Comparison of ENCODE assay signal across 8 mouse cellular contexts in the genomic region with DNA sequence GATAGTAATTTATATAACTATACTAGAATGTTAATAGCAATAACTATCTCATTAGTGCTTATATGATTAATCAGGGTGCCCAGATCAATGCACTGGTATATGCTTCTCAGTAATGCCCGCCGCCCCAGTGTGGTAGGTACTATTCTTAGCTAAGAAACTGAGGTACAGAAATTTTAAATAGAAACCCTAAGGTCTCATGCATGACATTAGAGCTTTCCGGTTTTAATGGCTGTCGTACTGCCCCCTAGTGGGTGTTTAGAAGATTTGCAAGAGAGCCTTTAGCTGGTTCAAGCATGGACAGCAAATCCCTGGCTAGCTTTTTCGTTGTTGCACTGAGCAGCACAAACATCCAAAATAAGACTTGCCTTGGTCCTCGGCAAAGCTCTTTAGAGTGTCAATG. TPM values are rescaled to one million over a fixed set of nuclear protein-coding genes. Genes with fewer than 3 reads are reported as not detected.
DNase-seq lines count a peak whose midpoint lies in the region; ATAC-seq and TF ChIP-seq lines count a peak whose summit lies in the region.

No protein-coding gene starts in this region.

- no peaks in the 10 kb centered on the region for H3K27me3 ChIP-seq in heart, adult 2 months (ENCODE audit: control insufficient read depth, insufficient read depth, low read length)
- peaks cover 8% of the 10 kb centered on the region; the same call in 1 of the 2 replicates for H3K27me3 ChIP-seq in heart, embryonic 10.5 days (ENCODE audit: insufficient read depth, poor library complexity, severe bottlenecking)
- no peaks in the 10 kb centered on the region for H3K27me3 ChIP-seq in embryonic facial prominence, embryonic 14.5 days (replicated peaks; ENCODE audit: control insufficient read depth, insufficient read depth, low read length)
- H3K27me3 ChIP-seq in limb, embryonic 11.5 days (ENCODE audit: control insufficient read depth, insufficient read depth, low read length): no peaks in the 10 kb centered on the region
- no peaks in the 10 kb centered on the region for H3K27me3 ChIP-seq in neural tube, embryonic 12.5 days (replicated peaks)

- no peak for ATAC-seq in embryonic facial prominence, embryonic 14.5 days (ENCODE audit: low read depth)
- ATAC-seq in limb, embryonic 11.5 days (ENCODE audit: insufficient number of reproducible peaks, low FRiP score, low TSS enrichment, low read depth): no peak
- ATAC-seq in neural tube, embryonic 12.5 days (ENCODE audit: low FRiP score, low read depth): peak; percentile 49; the same call in 1 of the 2 replicates

- no peaks in the 10 kb centered on the region for H3K9me3 ChIP-seq in heart, embryonic 10.5 days
- H3K9me3 ChIP-seq in embryonic facial prominence, embryonic 14.5 days (ENCODE audit: control insufficient read depth, low read length): no peaks in the 10 kb centered on the region
- H3K9me3 ChIP-seq in limb, embryonic 11.5 days (ENCODE audit: control insufficient read depth, low read length): no peaks in the 10 kb centered on the region
- no peaks in the 10 kb centered on the region for H3K9me3 ChIP-seq in neural tube, embryonic 12.5 days

- TF ChIP-seq EP300 in heart, adult 2 months (IDR thresholded peaks at IDR 0.05; ENCODE audit: insufficient read depth, low read depth, low read length): no peak

- intact Hi-C loops in heart, adult 2 months (cut with DNase I): loop anchor here (1.0 kb wide), 2 partner anchors 126 to 130 kb away; no protein-coding TSS in a partner anchor

- H3K4me1 ChIP-seq in heart, adult 2 months (ENCODE audit: control insufficient read depth, insufficient read depth, low read length): peaks cover 2% of the 10 kb centered on the region
- H3K4me1 ChIP-seq in heart, embryonic 10.5 days: peaks cover 28% of the 10 kb centered on the region
- H3K4me1 ChIP-seq in embryonic facial prominence, embryonic 14.5 days (ENCODE audit: control insufficient read depth, insufficient read depth, low read length): peaks cover 4% of the 10 kb centered on the region; the same call in 1 of the 2 replicates
- no peaks in the 10 kb centered on the region for H3K4me1 ChIP-seq in limb, embryonic 11.5 days (ENCODE audit: control insufficient read depth, insufficient read depth, low read length)
- peaks cover 7% of the 10 kb centered on the region for H3K4me1 ChIP-seq in neural tube, embryonic 12.5 days

- H3K36me3 ChIP-seq in heart, adult 2 months (ENCODE audit: control insufficient read depth, insufficient read depth, low read length): no peaks in the 10 kb centered on the region
- no peaks in the 10 kb centered on the region for H3K36me3 ChIP-seq in heart, embryonic 10.5 days
- H3K36me3 ChIP-seq in embryonic facial prominence, embryonic 14.5 days (ENCODE audit: control insufficient read depth, insufficient read depth, low read length): no peaks in the 10 kb centered on the region
- no peaks in the 10 kb centered on the region for H3K36me3 ChIP-seq in limb, embryonic 11.5 days (ENCODE audit: control insufficient read depth, insufficient read depth, low read length)
- no peaks in the 10 kb centered on the region for H3K36me3 ChIP-seq in neural tube, embryonic 12.5 days

- 6% methylated on average over 6 of the region's 6 CpGs for WGBS in heart, adult 2 months
- 19% methylated on average over 6 of the region's 6 CpGs for WGBS in heart, embryonic 10.5 days
- WGBS in embryonic facial prominence, embryonic 14.5 days: 15% methylated on average over 6 of the region's 6 CpGs
- 20% methylated on average over 6 of the region's 6 CpGs for WGBS in limb, embryonic 11.5 days
- 18% methylated on average over 6 of the region's 6 CpGs for WGBS in neural tube, embryonic 12.5 days

- no peak overlapping the region for H3K9ac ChIP-seq in heart, adult 2 months (ENCODE audit: low read depth, low read length)
- H3K9ac ChIP-seq in embryonic facial prominence, embryonic 14.5 days (ENCODE audit: low read depth, low read length): no peak overlapping the region
- H3K9ac ChIP-seq in limb, embryonic 11.5 days (ENCODE audit: low read length): no peak overlapping the region
- H3K9ac ChIP-seq in neural tube, embryonic 12.5 days: no peak overlapping the region

- DNase-seq in heart, adult 2 months: peak in 1 of 2 experiments; percentile 27
- DNase-seq in heart, embryonic 10.5 days (ENCODE audit: low spot score): no peak
- DNase-seq in 416B (ENCODE audit: low read depth) (peak; percentile 66), adipocyte (ENCODE audit: low spot score) (peak; percentile 87)
- peak; percentile 66 for DNase-seq in embryonic facial prominence, embryonic 14.5 days (ENCODE audit: low spot score)
- peak; percentile 56 for DNase-seq in limb, embryonic 11.5 days (ENCODE audit: low spot score)
- no peak for DNase-seq in urinary bladder, adult 2 months (ENCODE audit: low spot score)

- no peak overlapping the region for H3K4me3 ChIP-seq in heart, adult 2 months
- H3K4me3 ChIP-seq in heart, embryonic 10.5 days: no peak overlapping the region
- no peak overlapping the region for H3K4me3 ChIP-seq in embryonic facial prominence, embryonic 14.5 days (ENCODE audit: low read depth, low read length)
- no peak overlapping the region for H3K4me3 ChIP-seq in limb, embryonic 11.5 days (ENCODE audit: low read depth, low read length)
- no peak overlapping the region for H3K4me3 ChIP-seq in neural tube, embryonic 12.5 days

- peak; percentile 81 for TF ChIP-seq CTCF in heart, adult 2 months (IDR thresholded peaks at IDR 0.05)

- H3K4me2 ChIP-seq in embryonic facial prominence, embryonic 14.5 days (ENCODE audit: low read depth, low read length): no peak overlapping the region
- no peak overlapping the region for H3K4me2 ChIP-seq in limb, embryonic 11.5 days (ENCODE audit: low read depth, severe bottlenecking)
- no peak overlapping the region for H3K4me2 ChIP-seq in neural tube, embryonic 12.5 days (replicated peaks)

- H3K79me2 ChIP-seq in heart, adult 2 months (replicated peaks; ENCODE audit: control insufficient read depth, insufficient read depth, low read length): no peaks in the 10 kb centered on the region

- no peak overlapping the region for H3K27ac ChIP-seq in heart, adult 2 months
- no peak overlapping the region for H3K27ac ChIP-seq in heart, embryonic 10.5 days
- H3K27ac ChIP-seq in embryonic facial prominence, embryonic 14.5 days (replicated peaks; ENCODE audit: low read depth, low read length): no peak overlapping the region
- no peak overlapping the region for H3K27ac ChIP-seq in limb, embryonic 11.5 days (replicated peaks; ENCODE audit: low read depth, low read length)
- no peak overlapping the region for H3K27ac ChIP-seq in neural tube, embryonic 12.5 days

- no peak for TF ChIP-seq POLR2A in heart, adult 2 months (IDR thresholded peaks at IDR 0.05; ENCODE audit: insufficient read depth, low read depth, low read length)

RNA-seq across cellular contexts. Expression of a gene that starts 2.3 kb away (rescaled TPM):
- total RNA-seq in heart, adult 2 months (2021): not detected
- polyA plus RNA-seq in heart, adult 2 months (2012; rRNA removed): 0.43 TPM in 1 of 2 replicates, not detected in the other
- 1.7 TPM in 1 of 2 replicates, not detected in the other for polyA plus RNA-seq in heart, embryonic 10.5 days (2016; fragmentation: Nextera tagmentation; extraction: Ambion mirVana)
- polyA plus RNA-seq in embryonic facial prominence, embryonic 14.5 days (2014; fragmentation: Nextera tagmentation; extraction: Ambion mirVana): not detected in 2 replicates
- polyA plus RNA-seq in limb, embryonic 11.5 days (2014; fragmentation: Nextera tagmentation; extraction: Ambion mirVana): not detected in 2 replicates
- not detected in 2 replicates for polyA plus RNA-seq in neural tube, embryonic 12.5 days (2016; fragmentation: Nextera tagmentation; extraction: Ambion mirVana)
- polyA plus RNA-seq in urinary bladder, adult 2 months (2012; rRNA removed): 1.7 and 1.9 TPM in 2 replicates

RNA-seq across cellular contexts. Expression of a gene that starts 14.4 kb away (rescaled TPM):
- not detected for total RNA-seq in heart, adult 2 months (2021)
- not detected in 2 replicates for polyA plus RNA-seq in heart, adult 2 months (2012; rRNA removed)
- not detected in 2 replicates for polyA plus RNA-seq in heart, embryonic 10.5 days (2016; fragmentation: Nextera tagmentation; extraction: Ambion mirVana)
- polyA plus RNA-seq in embryonic facial prominence, embryonic 14.5 days (2014; fragmentation: Nextera tagmentation; extraction: Ambion mirVana): not detected in 2 replicates
- not detected in 2 replicates for polyA plus RNA-seq in limb, embryonic 11.5 days (2014; fragmentation: Nextera tagmentation; extraction: Ambion mirVana)
- polyA plus RNA-seq in neural tube, embryonic 12.5 days (2016; fragmentation: Nextera tagmentation; extraction: Ambion mirVana): not detected in 2 replicates
- polyA plus RNA-seq in urinary bladder, adult 2 months (2012; rRNA removed): not detected in 2 replicates

RNA-seq across cellular contexts. Expression of a gene that starts 43.0 kb away (rescaled TPM):
- total RNA-seq in heart, adult 2 months (2021): under 1 TPM in 1 of 2 experiments, not detected in 1; 0.14 TPM
- 0.23 and 0.41 TPM in 2 replicates for polyA plus RNA-seq in heart, adult 2 months (2012; rRNA removed)
- polyA plus RNA-seq in heart, embryonic 10.5 days (2016; fragmentation: Nextera tagmentation; extraction: Ambion mirVana): 0.11 and 0.34 TPM in 2 replicates
- polyA plus RNA-seq in embryonic facial prominence, embryonic 14.5 days (2014; fragmentation: Nextera tagmentation; extraction: Ambion mirVana): 5.9 and 6.6 TPM in 2 replicates
- not detected in 2 replicates for polyA plus RNA-seq in limb, embryonic 11.5 days (2014; fragmentation: Nextera tagmentation; extraction: Ambion mirVana)
- 0.11 and 0.20 TPM in 2 replicates for polyA plus RNA-seq in neural tube, embryonic 12.5 days (2016; fragmentation: Nextera tagmentation; extraction: Ambion mirVana)
- polyA plus RNA-seq in urinary bladder, adult 2 months (2012; rRNA removed): 0.07 and 0.22 TPM in 2 replicates

RNA-seq across cellular contexts. Expression of a gene that starts 56.1 kb away (rescaled TPM):
- under 1 TPM; 0.29 to 0.93 TPM for total RNA-seq in heart, adult 2 months (2021)
- 0.70 and 0.84 TPM in 2 replicates for polyA plus RNA-seq in heart, adult 2 months (2012; rRNA removed)
- 1.5 and 2.1 TPM in 2 replicates for polyA plus RNA-seq in heart, embryonic 10.5 days (2016; fragmentation: Nextera tagmentation; extraction: Ambion mirVana)
- polyA plus RNA-seq in embryonic facial prominence, embryonic 14.5 days (2014; fragmentation: Nextera tagmentation; extraction: Ambion mirVana): 3.3 and 3.4 TPM in 2 replicates
- 1.0 and 1.3 TPM in 2 replicates for polyA plus RNA-seq in limb, embryonic 11.5 days (2014; fragmentation: Nextera tagmentation; extraction: Ambion mirVana)
- 5.6 TPM in 2 replicates for polyA plus RNA-seq in neural tube, embryonic 12.5 days (2016; fragmentation: Nextera tagmentation; extraction: Ambion mirVana)
- polyA plus RNA-seq in urinary bladder, adult 2 months (2012; rRNA removed): 1.2 and 1.8 TPM in 2 replicates

Comparison
In these comparisons a context has a peak if more than half of its experiments do, and no peak if none do; other contexts are left out.
1. DNase-seq: peak in 416B (single experiment), adipocyte (single experiment), embryonic facial prominence, embryonic 14.5 days (single experiment) and limb, embryonic 11.5 days (single experiment); none in heart, embryonic 10.5 days (single experiment) and urinary bladder, adult 2 months (single experiment).